Mouse (Mus musculus) erythroid progenitor cell, adult 5-6 weeks (primary cell): ENCODE results near the gene Bcl2l14. TPM values are rescaled to one million over a fixed set of nuclear protein-coding genes. Genes with fewer than 3 reads are reported as not detected.

Source experiments
- total RNA-seq, 2 experiments: library from RNA; stranded (forward) in 1 of 2; stranded (reverse) in 1 of 2; fragments of 150-400 nt in 1 of 2; fragments of 186-747, 209-891 nt in 1 of 2; gene quantifications; 2 replicates each; pipeline versions ENCODE4 v1.2.3 to v1.2.4; 2015 to 2017; ENCODE audit warnings: low replicate concordance in 2 of 2

The Bcl2l14 gene
- total RNA-seq, 2 experiments from 2014 or later, result not detected

Other genes with a start within 250 kb of the Bcl2l14 start
- gene Lrp6, start 170.6 kb downstream of the Bcl2l14 start, total RNA-seq (2015; ENCODE audit: low replicate concordance), result 8.6 and 14.7 TPM in 2 replicates
- gene Lrp6, start 170.6 kb downstream of the Bcl2l14 start, total RNA-seq (2017; ENCODE audit: low replicate concordance), result 6.8 and 8.0 TPM in 2 replicates
- not detected in 2 replicates for gene Mansc1, start 236.2 kb downstream of the Bcl2l14 start, total RNA-seq (2015; ENCODE audit: low replicate concordance)
- not detected in 2 replicates for gene Mansc1, start 236.2 kb downstream of the Bcl2l14 start, total RNA-seq (2017; ENCODE audit: low replicate concordance)
- gene Borcs5, start 243.2 kb downstream of the Bcl2l14 start, total RNA-seq (2015; ENCODE audit: low replicate concordance), result 3.8 and 5.0 TPM in 2 replicates
- gene Borcs5, start 243.2 kb downstream of the Bcl2l14 start, total RNA-seq (2017; ENCODE audit: low replicate concordance), result 0.45 and 6.4 TPM in 2 replicates